Mouse (Mus musculus) testis, adult 2 months (tissue): ENCODE results near the gene Mllt10.

ENCODE experiments used
- CTCF ChIP-seq: fragments of 200-500 bp; IDR thresholded peaks from 2 replicates; pipeline ENCODE4 v1.5.1; 2012; ENCODE audit warnings: low read depth, mild to moderate bottlenecking, inconsistent platforms, low read length, moderate library complexity; ENCODE audit not compliant: control insufficient read depth, insufficient read depth, insufficient replicate concordance
- POLR2A ChIP-seq: fragments of 200-500 bp; IDR thresholded peaks from 2 replicates; pipeline ENCODE4 v1.6.1; 2012; ENCODE audit warnings: low read depth, mild to moderate bottlenecking, inconsistent platforms, low read length, moderate library complexity; ENCODE audit not compliant: control insufficient read depth

GRCm38 (mm10) chr2:18011226-18011625 is 43.8 kb upstream of the Mllt10 start:
- TF ChIP-seq CTCF (no peak), POLR2A (no peak)
